Mouse (Mus musculus) heart, adult 2 months (tissue): ENCODE results near the gene Arf6.

Source experiments
- CTCF ChIP-seq: fragments of 200-600 bp; IDR thresholded peaks from 2 replicates; pipeline ENCODE4 v1.8.1; 2022; ENCODE audit warnings: antibody characterized with exemption, mild to moderate bottlenecking, moderate library complexity
- POLR2A ChIP-seq: fragments of 200-500 bp; IDR thresholded peaks from 2 replicates; pipeline ENCODE4 v1.6.1; 2011; ENCODE audit warnings: mild to moderate bottlenecking, low read depth, low read length, control low read depth; ENCODE audit not compliant: insufficient read depth

DNA sequence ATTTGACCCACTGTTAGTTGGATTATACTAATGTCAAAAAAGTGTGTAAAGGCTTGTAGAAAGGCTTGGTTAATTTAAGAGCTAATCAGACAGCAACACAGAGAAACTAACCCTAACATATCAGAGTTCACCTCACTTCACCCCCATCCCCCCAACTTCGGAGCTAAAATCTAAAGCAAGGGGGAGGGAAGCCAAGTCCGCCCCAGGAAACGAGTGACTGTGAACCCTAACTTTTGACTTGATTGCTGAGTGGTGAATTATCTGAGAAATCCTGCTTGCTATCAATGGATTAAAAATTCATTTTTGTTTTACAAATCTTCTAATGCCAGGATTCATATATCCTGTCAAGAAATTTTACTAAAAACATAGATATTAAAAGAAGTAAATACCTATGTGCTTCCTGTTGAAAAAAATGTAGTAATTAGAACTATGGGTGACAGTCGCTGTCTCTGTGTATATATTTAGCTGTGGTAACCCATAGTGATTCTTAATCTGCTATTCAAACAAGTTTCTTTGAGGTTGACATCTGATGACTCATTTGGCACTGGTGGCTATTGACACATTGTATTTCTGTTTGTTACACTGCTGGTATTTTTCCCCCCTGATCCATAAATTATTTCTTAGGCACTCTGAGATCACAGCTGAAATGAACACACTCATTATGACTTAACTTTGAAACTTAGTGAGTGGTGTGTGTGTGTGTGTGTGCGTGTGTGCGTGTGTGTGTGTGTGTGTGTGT, 13.8 kb downstream of the Arf6 start:
- TF ChIP-seq CTCF (no peak), POLR2A (no peak)
